Mouse (Mus musculus) thymus, postnatal 25 days (tissue): ENCODE results near the gene Sept4.

Experiments used
- DNase-seq: peaks from one replicate; pipeline ENCODE4 v3.0.0; 2022

Gene Sept4

DNA sequence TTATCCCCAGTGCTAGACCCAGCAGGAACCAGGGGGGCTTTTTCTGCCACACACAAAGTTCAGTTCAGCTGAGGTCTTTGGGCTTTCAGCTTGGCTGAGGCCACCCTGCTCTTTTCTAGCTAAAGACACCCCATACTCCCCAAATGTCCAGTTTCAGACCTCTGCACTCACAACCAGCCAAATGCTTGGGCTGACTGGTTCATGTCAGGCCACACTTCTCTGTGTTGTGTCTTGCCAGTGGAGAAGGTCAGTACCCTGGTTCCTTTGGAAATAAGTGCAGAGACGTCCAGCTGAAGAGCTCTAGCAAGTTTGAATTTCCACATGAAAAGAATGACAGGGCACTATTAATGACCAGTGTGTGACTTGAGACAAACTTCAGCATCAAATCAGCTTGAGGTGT lies 11.0 kb downstream of the Sept4 start:
- DNase-seq, result no peak

DNA sequence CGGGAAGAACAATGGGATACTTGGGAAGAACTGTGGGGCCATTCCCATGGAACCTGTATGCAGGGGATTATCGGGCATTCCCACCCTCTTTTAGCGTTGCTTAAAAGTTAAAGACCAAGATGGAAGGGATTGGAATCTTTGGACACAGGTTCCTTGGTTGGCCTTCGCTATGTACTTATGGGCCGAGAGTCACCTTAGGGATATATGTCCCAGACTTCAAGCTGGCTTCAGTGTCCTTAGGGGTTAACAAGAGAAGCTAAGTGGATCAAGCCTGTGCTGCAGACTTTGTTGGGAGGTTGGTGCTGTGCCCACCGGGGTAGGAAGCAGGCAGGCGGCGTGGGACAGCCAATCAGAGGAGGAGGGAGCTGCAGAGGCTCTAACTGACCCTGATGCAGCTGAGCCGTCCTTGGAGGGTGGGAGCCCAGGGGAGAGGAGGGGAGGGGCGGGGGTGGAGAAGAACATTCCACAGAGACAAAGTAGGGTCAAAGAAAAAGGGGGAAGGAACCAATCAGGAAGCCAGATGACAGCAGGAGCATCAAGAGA lies 11.9 kb downstream of the Sept4 start:
- DNase-seq, result no peak

DNA sequence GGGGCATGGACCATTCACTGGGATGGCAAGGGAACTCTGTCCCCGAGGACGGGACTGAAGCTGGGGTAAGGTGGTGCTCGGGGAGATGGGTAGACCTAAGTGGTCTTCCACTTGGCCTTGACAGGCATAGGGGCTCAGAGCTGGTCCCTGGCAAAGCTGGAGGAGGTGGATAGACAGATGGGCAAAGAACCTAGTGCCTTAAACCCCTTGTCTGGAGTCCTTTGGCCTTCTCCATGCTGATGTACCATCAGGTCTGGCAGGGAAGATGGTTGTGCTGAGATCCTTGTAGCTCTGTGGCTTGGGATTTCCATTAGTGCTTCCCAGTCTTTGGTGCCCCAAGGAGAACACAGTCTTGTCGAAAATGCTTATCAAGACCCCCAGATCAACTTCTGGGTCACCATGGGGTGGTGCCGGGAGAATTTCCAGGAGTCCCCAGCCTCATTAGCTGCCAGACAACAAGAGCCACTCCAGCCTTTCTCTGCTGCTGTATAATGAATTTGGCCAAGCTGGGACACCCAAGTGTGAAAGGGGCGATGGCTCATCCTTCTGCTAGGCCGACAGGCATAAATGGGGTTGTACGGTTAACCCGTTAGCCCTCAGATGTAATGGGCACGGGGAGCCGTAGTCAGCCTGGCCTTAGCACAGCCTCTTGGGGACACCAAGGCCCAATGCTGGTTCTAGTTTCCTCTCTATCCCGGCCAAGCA lies 12.6 kb downstream of the Sept4 start:
- no peak for DNase-seq

DNA sequence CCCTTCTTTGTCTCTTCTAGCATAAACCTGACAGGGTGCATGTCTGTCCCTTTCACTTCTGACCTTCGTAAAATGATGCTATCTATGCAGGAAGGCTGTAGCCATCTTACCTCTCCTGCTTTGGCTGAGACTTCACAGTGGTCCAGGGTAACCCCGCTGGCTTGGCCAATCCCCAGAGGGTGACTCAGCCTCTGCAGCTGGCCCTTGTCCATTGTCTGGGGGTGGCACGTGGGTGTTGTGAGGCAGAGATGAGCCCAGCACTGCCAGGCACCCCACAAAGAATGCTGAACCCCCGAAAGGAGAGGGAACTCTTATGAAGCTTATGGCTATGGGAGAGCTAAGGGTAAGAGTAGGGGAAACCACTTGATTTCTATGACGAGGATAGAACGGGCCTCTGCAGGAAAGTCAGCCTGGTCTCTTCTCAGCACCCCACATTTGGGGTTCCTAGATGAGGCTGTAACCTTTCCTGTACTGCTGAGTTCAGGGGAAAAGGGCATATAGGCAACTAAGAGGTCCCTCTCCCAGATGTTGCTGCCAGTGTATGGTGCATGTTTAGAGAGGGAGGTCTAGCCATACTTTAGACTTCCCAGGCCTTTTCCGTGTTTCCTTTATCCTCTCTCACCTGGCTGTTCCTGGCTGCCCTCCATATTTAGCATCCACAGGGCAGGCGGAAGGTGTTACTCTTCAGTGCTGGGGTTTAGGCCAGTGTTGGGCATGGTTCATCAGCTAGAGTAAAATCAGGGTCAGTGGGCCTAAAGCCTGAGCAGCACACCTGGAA lies 13.4 kb downstream of the Sept4 start:
- DNase-seq, result no peak

DNA sequence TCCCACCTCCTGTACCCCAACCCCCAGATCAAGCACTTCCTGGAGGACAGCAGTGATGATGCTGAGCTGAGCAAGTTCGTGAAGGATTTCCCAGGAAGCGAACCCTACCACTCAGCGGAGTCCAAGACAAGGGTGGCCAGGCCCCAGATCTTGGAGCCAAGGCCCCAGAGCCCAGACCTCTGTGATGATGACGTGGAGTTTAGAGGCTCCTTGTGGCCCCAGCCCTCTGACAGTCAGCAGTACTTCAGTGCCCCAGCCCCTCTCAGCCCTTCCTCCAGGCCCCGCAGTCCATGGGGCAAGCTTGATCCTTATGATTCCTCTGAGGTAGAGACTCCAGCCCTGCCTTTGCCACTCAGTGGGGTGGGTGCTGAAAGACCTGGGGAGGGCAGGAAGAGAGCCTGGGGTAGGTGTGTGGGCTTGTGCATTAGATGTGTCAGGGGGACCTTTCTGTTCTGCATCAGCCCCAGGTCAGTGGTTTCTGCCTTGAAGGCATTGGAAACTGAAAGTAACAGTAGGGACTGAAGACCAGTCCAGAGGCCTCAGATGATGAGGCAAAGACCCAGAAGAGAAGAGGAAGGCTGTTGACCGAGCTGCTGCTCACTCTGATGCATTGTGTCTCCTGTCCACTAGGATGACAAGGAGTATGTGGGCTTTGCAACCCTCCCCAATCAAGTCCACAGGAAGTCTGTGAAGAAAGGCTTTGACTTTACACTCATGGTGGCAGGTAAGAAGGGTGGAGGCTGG lies 14.8 kb downstream of the Sept4 start:
- no peak for DNase-seq

DNA sequence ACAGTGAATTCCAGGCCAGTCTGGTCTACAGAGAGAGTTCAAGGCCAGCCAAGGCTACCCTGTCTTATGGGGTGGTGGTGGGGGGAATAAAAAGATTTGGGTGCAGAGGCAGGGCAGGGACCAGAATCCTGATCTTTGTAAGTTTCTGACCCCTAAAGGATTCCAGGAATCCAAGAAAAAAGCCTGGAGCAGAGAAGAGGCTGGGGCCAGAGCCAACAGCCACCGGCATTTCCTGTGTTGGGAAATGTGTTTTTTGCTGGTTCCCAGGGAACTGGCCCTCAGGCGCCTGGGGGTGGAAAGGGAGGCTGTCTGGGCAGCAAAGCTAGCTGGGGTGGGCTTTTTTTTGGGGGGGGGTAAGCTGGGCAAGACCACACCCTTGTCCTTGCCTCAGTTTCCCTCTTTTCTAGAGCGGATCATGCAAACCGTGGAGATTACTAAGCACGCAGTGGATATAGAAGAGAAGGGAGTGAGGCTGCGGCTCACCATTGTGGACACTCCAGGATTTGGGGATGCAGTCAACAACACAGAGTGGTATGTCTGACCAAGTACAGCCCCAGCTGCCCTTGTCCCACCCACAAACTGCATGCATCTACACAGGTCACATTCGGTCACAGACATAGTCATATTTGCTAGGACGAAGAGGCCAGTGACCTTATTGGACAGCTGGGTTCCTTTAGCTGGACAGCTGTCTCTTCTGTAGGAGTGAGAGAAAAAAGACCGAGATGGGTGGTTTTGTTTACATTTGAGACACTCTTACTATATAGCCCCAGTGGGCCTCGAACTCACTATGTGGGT lies 16.2 kb downstream of the Sept4 start:
- no peak for DNase-seq

DNA sequence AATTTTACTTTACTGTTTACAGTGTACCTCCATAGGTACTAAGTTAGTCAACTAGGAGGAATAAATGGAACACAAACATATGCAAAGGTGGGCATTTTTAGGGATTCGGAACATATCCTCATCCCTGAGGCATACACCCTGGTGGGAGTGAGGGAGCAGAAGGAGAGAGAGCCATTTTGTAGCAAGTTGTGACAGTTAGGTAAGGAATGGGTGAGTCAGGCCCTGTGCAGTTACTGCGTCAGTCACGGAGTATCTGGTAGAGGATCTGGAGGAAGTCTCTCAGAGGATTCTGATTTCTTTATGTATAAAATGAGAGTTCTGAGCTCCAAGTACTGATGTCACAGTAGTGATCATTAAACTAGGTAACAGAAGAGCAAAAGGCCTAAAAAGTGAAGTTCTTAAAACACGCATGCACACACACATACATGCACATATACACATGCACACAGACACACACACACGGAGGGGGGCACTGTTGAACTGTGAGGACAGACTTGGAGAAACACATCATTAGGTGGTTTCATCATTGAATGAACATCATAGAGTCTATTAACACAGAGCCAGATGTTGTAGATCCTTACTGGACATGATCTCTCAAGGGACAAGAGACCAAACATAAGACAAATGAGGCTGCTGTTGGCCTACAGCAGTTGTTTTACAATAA lies 18.6 kb downstream of the Sept4 start:
- no peak for DNase-seq

DNA sequence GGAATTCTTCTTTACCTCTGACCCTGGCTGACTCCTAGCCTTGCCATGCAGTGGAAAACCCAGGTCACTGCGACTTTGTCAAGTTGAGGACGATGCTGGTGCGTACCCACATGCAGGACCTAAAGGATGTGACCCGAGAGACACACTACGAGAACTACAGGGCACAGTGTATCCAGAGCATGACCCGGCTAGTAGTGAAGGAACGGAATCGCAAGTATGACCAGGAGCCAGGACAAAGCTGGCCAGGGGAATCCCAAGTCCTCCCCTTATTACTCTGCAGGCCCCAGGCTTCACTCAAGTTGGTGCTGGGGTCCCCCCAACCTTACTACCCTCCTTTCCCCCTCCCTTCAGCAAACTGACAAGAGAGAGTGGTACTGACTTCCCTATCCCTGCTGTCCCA lies 20.9 kb downstream of the Sept4 start:
- DNase-seq, result no peak

DNA sequence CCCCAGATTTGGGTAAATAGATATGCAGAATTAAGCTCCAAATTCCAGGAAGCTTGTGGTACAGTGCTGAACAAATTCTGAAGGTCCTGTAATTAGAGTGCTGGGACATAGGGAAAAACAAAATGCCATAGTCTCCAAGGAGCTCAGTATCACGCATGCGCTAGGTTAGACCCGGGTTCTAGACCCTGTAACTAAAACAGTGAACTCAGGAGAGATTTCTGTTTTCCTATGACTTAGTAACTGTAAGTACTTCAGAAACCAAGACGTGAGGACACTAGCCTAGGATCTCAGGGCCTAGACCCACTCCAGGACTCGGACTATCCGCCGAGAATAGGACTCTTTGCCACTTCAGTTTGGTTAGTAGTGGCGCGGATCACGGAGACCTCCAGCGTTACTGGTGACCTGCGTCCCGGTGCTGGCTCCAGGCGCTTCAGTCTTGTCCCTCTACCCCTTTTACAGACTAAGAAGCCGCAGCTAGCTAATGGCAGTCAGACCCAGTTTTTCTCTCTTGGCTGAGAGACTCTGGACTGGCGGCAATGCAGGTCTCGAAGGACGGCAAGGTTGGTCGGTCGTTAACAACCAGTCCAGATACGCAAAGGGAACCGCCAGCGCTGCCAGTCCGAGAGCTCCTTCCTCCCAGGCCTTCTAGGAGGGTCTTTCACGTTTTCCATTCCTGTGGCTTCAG lies 22.3 kb downstream of the Sept4 start:
- DNase-seq, result no peak

DNA sequence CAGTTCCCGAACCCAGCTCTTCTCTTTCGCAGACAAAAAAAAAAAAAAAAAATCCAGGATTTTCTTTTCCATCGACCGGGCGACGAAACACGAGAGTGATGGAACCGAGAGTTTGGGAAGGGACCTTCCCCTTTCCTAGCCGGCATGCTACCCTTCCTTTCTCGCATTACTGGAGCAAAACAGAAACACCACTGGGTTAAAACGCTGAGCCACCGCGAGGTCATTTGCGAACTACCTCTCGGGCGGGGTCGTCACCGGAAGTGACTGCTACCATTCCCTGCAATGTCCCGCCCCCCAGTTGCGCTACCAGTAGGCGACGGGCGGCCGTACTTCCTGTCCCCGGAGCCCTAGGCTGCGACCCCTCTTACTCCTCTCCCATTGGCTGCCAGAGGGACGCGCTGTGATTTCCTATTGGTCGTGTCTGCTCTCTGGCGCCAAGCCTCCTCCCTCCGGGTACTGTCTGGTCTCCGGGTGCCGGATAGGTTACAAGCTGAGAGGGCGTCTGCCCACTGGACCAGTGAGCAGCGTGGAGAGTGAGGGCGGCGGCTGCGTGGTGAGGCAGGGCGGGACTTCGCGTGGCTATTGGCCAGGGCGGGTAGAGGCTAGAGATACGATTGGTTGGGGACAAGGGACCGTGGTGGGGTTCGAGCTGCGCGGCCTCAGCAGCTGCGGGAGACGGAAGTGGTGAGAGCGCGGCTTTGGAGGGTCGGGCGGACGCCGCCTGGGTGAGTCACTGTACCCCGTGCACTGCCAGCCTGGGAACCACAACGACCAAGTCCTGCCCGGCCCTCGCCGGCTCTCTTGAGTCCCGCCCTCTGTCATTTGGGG lies 23.0 kb downstream of the Sept4 start, which contains the start of gene Mtmr4:
Gene Mtmr4, plus strand, starts transcription at position 637 of the 828 bp plus-strand sequence.
- DNase-seq, result peak; percentile 98

DNA sequence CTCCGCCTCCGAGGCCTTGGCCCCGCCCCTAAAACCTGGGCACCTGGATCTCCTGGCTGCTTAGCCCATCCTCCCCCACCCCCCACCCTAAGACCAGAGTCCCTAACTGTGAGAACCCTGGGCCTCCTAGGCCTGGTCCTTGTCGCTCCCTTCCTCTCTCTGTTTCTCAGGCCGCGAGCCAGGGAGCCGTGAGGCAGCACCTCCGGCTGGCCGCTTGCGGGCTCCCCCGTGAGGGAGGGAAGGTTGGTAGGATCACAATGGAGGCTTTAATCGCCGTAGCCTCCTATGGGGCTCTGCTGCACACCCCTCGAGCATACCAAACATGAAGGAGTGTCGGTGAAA lies 23.6 kb downstream of the Sept4 start:
- DNase-seq, result no peak

DNA sequence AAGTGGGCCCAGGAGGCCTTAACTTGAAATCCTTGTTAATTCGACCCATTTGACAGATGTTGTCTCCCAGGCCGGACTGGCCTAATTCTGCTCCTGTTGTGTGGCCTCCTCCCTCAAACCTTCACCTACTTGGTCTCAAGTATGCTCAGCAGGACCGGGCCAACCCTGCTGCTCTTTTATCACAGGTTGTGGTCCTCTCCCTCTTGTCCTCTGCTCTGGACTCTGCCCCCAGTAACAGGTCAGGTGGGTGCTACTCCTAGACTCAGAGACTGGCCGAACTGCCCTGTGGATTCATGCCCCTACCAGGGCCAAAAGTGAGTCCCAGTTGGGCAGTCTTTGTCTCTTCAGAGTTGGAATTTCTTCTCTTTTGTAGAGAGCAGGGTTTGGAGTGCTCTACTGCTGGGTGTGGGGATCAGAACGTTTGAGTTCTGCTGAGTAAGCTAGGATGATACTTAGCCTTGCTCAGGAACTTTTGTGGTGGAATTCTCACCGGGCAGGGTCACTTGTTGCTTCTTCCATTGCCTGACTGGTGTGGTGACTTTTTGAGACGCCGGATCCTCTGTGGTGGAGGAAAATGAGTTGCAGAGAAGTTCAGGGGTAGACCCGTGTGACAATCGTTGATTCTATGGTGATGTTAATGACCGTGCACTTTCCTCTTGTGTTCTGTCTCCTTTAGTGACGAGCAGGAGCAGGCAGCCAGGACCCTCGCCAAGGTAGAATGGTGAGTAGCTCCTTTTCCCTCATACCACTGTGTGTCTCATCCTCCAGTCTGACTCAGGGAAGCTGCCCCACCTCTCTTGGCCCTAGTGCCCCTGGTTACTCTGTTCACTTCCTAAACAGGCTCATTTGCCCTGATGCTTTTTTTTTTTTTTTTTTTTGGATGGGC lies 24.3 kb downstream of the Sept4 start:
- DNase-seq, result no peak

DNA sequence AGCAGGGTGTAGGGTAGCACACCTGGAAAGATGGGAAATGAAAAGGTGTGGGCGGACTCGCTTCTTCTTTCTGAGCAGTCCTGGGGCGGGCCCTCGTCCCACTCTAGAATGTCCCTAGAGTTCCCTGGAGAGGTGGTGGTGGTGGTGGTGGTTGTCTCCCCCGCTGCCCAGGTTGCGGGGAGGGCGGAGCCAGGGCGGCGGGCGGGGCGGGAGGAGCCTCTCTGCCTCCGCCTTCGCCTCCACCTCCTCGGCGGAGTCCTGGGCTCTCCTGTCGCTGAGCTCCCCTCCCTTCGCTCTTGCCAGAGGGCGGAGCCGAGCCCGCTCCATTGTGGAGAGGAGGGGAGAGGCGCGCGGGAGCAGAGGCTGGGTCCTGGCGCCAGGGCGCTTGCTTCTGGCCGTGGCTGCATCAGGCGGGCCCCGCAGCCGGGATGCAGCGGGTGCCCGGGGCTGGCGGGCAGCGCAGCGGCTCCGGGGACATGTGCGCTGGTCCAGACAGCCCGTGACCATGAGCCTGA lies 26.7 kb downstream of the Sept4 start:
- peak; percentile 77 for DNase-seq

DNA sequence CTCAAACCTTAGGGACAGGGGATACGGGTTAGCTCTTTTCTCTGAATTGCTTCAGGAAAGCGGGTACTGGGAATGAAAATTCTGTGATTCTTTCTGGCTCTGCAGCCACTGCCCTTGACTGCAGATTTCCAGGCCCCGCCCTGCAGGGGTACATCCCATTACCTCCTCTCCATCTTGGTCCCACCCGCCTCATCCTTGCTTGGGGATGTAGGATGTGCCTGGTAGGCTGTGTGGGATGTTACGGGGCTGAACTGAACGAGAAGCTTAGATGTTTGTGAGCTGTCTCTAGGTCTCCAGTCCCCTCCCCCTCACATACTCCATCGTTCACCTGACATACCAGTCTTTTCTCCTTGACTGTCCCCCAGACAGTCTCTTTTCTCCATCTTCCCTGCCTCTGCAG lies 27.3 kb downstream of the Sept4 start:
- no peak for DNase-seq

DNA sequence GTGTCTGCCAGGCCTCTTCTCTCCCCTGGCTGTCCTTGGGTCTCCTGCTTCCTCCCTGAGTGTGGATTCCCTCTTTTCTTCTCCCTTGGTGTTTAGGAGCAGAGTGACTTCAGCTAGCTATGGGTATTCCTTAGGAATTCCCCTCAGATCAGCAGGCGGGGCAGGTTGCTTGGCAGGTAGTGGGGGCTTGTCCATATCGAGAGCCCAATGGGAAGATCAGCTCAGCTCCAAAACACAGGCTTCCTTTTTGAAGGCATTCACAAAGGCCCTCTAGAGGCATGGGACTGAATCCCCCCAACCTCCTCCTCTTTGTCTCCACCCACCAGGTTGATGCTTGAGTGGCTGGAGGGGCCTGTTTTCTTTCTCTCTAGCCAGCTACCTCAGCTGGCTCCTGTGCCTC lies 27.8 kb downstream of the Sept4 start:
- no peak for DNase-seq

DNA sequence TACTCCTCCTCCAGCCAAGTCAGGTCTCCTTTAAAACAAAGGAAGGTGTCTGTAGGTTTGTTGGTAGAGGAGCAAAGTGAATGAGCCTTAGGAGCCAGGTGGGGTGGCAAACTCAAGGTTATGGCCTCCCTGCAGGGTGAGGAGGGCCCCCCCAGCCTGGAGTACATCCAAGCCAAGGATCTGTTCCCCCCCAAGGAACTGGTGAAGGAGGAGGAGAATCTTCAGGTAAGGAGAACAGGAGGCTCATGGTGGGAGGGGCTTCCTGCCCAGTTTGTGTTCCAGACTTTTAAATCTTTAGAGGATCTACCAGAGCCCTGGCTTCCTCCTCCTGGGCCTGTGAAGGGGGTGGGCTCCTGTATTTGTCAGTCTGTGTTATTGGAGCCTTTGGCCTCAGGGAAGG lies 28.4 kb downstream of the Sept4 start:
- DNase-seq, result no peak

DNA sequence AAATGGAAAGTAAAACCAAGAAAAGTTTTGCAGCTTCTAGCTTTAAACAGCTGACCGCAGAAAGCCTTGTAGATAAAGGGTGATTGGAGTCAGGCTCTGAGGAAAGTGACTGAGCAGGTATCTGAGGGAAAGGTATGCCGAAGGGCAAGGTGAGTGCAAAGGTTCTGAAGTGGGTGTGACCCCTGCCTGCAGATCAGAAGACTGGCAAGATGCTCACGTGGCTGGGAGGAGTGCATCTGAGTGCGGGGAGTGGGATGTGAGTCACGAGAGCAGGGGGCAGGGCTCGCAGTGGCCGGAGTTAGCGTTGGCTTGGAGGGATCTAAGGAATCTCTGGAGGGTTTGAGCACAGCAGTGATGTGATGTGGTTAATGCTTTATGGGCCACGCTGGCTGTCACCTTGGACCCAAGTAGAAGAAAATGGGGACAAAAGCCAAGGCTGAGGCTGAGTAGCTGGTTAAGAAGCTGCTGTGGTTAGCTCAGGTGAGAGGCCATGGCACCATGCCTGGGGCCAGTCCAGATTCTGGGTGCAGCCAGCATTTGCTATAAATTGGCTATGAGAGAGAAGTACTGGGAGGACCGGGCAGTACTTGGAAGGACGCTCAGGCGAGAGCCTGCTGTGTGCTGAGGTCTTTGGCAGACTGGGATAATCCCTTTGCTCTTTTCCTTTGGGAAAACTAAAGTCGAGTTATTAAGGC lies 30.8 kb downstream of the Sept4 start:
- no peak for DNase-seq

DNA sequence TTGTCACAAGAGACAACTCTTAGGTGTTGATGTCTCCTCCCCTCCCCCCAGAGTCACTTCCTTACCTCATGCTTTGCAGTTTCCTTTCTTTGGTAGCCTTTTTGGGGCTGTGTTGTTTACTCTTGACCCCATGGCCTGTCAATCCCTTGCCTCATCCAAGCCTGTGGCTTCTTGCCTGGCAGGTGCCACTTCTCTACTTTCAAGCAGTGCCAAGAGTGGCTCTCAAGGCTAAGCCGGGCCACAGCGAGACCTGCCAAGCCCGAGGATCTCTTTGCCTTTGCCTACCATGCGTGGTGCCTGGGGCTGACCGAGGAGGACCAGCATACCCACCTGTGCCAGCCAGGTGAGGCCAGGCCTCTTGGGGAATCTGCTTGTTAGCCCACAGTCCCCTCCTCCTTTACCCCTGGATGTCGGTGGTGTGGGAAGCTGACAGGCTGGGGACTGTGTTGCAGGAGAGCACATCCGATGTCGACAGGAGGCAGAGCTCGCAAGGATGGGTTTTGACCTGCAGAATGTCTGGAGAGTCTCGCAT lies 31.7 kb downstream of the Sept4 start:
- no peak for DNase-seq
